Mouse (Mus musculus) megakaryocyte, embryonic 14.5 days (primary cell): ENCODE data around the gene Adcy9.

Experiments used
- FLI1 ChIP-seq: IDR thresholded peaks from 2 replicates; pipeline ENCODE4 v1.6.1; 2012; ENCODE audit warnings: low read length, inconsistent platforms, mixed read lengths
- GATA1 ChIP-seq: IDR thresholded peaks from 3 replicates; pipeline ENCODE4 v1.6.1; 2012; ENCODE audit warnings: mixed read lengths, low read length, inconsistent platforms, borderline replicate concordance

DNA sequence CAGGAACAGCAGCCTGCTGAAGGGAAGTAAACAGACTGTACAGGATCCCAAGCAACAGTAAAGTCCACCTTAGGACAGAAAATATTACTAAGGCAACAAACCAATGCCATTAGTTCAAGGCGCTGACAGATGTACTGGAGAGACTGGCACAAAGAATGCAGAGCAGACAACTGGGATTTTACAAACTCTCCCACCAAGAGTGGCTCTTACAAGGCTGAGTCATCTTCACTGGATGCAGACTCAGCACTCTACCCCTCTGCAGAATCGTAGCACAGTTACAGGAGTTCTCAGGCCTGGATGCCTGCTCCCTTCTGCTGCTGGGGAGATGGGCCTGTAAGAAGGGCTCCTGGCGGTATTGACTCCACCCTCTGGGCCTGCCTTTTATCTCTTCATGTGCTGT is 99.4 kb downstream of the Adcy9 start:
- TF ChIP-seq GATA1: no peak
- no peak for TF ChIP-seq FLI1
